Mouse (Mus musculus) liver, postnatal 0 days (tissue): ENCODE measurements around the gene As3mt. TPM values are rescaled to one million over a fixed set of nuclear protein-coding genes. Genes with fewer than 3 reads are reported as not detected.

Source experiments
- ATAC-seq: fragments of 200-750 bp; cut with Nextera tagmentation; 2 replicates; pipeline ENCODE4 v1.8.0; 2017; ENCODE audit warnings: mild to moderate bottlenecking, moderate library complexity
- DNase-seq: peaks from one replicate; pipeline ENCODE4 v3.0.0-alpha.2; 2016
- H3K27ac ChIP-seq: fragments of 300-500 bp; sonication (generic); 2 replicates; pipeline ENCODE4 v1.5.1; 2014; ENCODE audit warnings: antibody characterized with exemption, moderate library complexity, mild to moderate bottlenecking, low read depth
- H3K27me3 ChIP-seq: fragments of 300-500 bp; sonication (generic); 2 replicates; pipeline ENCODE4 v1.6.1; 2014; ENCODE audit warnings: low read length, control low read depth, mixed read lengths; ENCODE audit not compliant: insufficient read depth
- H3K36me3 ChIP-seq: fragments of 300-500 bp; sonication (generic); replicated peaks from 2 replicates; pipeline ENCODE4 v1.6.1; 2014; ENCODE audit warnings: mild to moderate bottlenecking, control low read depth, low read length, moderate library complexity, mixed read lengths; ENCODE audit not compliant: insufficient read depth
- H3K4me1 ChIP-seq: fragments of 300-500 bp; sonication (generic); 2 replicates; pipeline ENCODE4 v1.6.1; 2014; ENCODE audit warnings: antibody characterized with exemption, mild to moderate bottlenecking, control low read depth; ENCODE audit not compliant: insufficient read depth
- H3K4me2 ChIP-seq: fragments of 300-500 bp; sonication (generic); 2 replicates; pipeline ENCODE4 v1.6.1; 2014; ENCODE audit warnings: low read depth, mild to moderate bottlenecking, low read length, moderate library complexity, mixed read lengths
- H3K4me3 ChIP-seq: fragments of 300-500 bp; sonication (generic); 2 replicates; pipeline ENCODE4 v1.5.1; 2014; ENCODE audit warnings: low read depth, low read length
- H3K9ac ChIP-seq: fragments of 300-500 bp; sonication (generic); replicated peaks from 2 replicates; pipeline ENCODE4 v1.6.1; 2014; ENCODE audit warnings: mild to moderate bottlenecking, moderate library complexity
- H3K9me3 ChIP-seq: fragments of 300-500 bp; sonication (generic); 2 replicates; pipeline ENCODE4 v1.6.1; 2016; ENCODE audit warnings: mild to moderate bottlenecking, control low read depth, low read length, mixed read lengths
- CTCF ChIP-seq: sonication (generic); IDR thresholded peaks from 2 replicates; pipeline ENCODE4 v1.5.1; 2016; ENCODE audit warnings: antibody characterized with exemption, low read depth
- EP300 ChIP-seq: IDR thresholded peaks from 2 replicates; pipeline ENCODE4 v1.6.1; 2016; ENCODE audit warnings: antibody characterized with exemption, low read depth, mild to moderate bottlenecking
- WGBS: fragments of 180-500 bp; shearing (Covaris S2); extraction: QIAGEN DNeasy Blood & Tissue Kit; methylation state at CpG from one replicate; pipeline ENCODE4 v1.1.7; 2014; ENCODE audit not compliant: insufficient replicate concordance; 5-methylcytosine and 5-hydroxymethylcytosine counted together
- polyA plus RNA-seq: library from polyadenylated mRNA; unstranded; fragments of >200 nt; fragmentation: Nextera tagmentation; extraction: Ambion mirVana; gene quantifications from 2 replicates; pipeline ENCODE4 v1.2.1, GENCODE M21; 2015

The As3mt gene
- polyA plus RNA-seq, 1 experiment from 2014 or later, result 28.4 TPM

GRCm38 (mm10) chr19:46763932-46764762 lies 56.9 kb downstream of the As3mt start:
- Histone ChIP-seq H3K4me1 (peaks cover 16% of the 10 kb centered on the region), H3K36me3 (no peaks in the 10 kb centered on the region), H3K27me3 (peaks cover 6% of the 10 kb centered on the region; the same call in 1 of the 2 replicates), H3K9me3 (no peaks in the 10 kb centered on the region), H3K4me3 (peak overlapping the region; percentile 99), H3K9ac (no peak overlapping the region), H3K4me2 (peak overlapping the region; percentile 99), H3K27ac (no peak overlapping the region)
- no peak for ATAC-seq
- WGBS, result 74% methylated on average over 12 of the region's 12 CpGs
- DNase-seq, result no peak
- no peak for TF ChIP-seq EP300
- no peak for TF ChIP-seq CTCF

- DNase-seq (no peak), ATAC-seq (no peak)
- TF ChIP-seq CTCF (no peak), EP300 (no peak)
- no peaks in the 10 kb centered on the region for H3K36me3 ChIP-seq
- H3K27ac ChIP-seq, result no peak overlapping the region
- H3K4me2 ChIP-seq, result peak overlapping the region; percentile 99
- H3K4me3 ChIP-seq, result peak overlapping the region; percentile 24; the same call in 1 of the 2 replicates
- H3K4me1 ChIP-seq, result peaks cover 16% of the 10 kb centered on the region
- WGBS, result 75% methylated on average over 9 of the region's 9 CpGs
- H3K9ac ChIP-seq, result no peak overlapping the region
- H3K27me3 ChIP-seq, result peaks cover 6% of the 10 kb centered on the region; the same call in 1 of the 2 replicates
- H3K9me3 ChIP-seq, result no peaks in the 10 kb centered on the region
Measured at GRCm38 (mm10) chr19:46764763-46765117, 57.5 kb downstream of the As3mt start.

DNA sequence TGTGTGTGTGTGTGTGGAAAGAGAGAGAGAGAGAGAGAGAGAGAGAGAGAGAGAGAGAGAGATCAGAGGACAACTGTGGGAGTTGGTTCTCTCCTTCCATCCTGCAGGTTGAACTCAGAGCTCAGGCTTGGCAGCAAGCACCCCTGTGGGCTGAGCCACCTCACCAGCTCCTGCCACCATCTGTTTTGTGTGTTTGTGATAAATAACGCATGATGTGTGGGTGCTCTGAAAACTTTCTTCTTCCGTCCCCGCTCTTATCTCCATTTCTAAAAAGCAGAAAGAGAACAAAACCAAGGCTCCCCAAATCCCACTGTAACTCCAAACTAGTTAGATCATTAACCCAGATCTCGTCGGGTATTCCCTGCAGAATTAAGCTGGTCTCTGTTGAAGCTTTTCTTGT lies 58.9 kb downstream of the As3mt start:
- Histone ChIP-seq H3K4me3 (no peak overlapping the region), H3K9me3 (no peaks in the 10 kb centered on the region), H3K9ac (no peak overlapping the region), H3K27ac (no peak overlapping the region), H3K4me1 (peaks cover 16% of the 10 kb centered on the region), H3K4me2 (peak overlapping the region; percentile 43), H3K27me3 (peaks cover 6% of the 10 kb centered on the region; the same call in 1 of the 2 replicates), H3K36me3 (no peaks in the 10 kb centered on the region)
- no peak for DNase-seq
- peak; percentile 23; the same call in 1 of the 2 replicates for TF ChIP-seq EP300
- TF ChIP-seq CTCF, result no peak
- no peak for ATAC-seq
- 52% methylated on average over 5 of the region's 5 CpGs for WGBS

DNA sequence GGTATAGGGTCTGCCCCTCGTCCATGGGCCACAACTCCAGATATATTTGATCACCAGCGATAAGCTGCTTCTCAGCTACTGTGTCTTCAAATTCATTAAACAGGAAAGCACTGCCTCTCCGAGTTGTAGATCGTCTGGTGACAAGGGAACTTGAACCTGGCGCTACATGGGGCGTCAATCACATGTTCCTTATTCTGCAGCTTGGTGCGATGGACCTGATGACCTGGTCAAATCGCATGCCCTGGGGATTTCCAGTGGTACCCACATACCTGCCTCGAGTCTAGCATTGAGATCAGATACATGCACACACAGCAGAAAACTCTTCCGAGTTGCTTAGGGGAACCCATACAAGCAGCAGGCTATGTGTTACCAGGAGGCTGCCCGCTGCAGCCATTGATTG lies 62.5 kb downstream of the As3mt start:
- H3K9me3 ChIP-seq, result no peaks in the 10 kb centered on the region
- no peak overlapping the region for H3K27ac ChIP-seq
- no peaks in the 10 kb centered on the region for H3K27me3 ChIP-seq
- H3K4me2 ChIP-seq, result no peak overlapping the region
- no peak for TF ChIP-seq EP300
- TF ChIP-seq CTCF, result no peak
- peaks cover 2% of the 10 kb centered on the region for H3K4me1 ChIP-seq
- DNase-seq (no peak), ATAC-seq (no peak)
- no peak overlapping the region for H3K4me3 ChIP-seq
- 83% methylated on average over 11 of the region's 11 CpGs for WGBS
- no peaks in the 10 kb centered on the region for H3K36me3 ChIP-seq
- H3K9ac ChIP-seq, result no peak overlapping the region

- ATAC-seq (no peak), DNase-seq (no peak)
- no peak overlapping the region for H3K4me3 ChIP-seq
- H3K27ac ChIP-seq, result no peak overlapping the region
- 86% methylated on average over 6 of the region's 6 CpGs for WGBS
- H3K9ac ChIP-seq, result no peak overlapping the region
- H3K4me1 ChIP-seq, result peaks cover 2% of the 10 kb centered on the region; the same call in 1 of the 2 replicates
- H3K9me3 ChIP-seq, result no peaks in the 10 kb centered on the region
- no peak overlapping the region for H3K4me2 ChIP-seq
- no peaks in the 10 kb centered on the region for H3K36me3 ChIP-seq
- H3K27me3 ChIP-seq, result no peaks in the 10 kb centered on the region
- TF ChIP-seq CTCF (no peak), EP300 (no peak)
Measured at GRCm38 (mm10) chr19:46771801-46772200, 64.5 kb downstream of the As3mt start.

GRCm38 (mm10) chr19:46776391-46776790 lies 69.1 kb downstream of the As3mt start:
- no peak overlapping the region for H3K4me3 ChIP-seq
- WGBS, result 65% methylated on average over 5 of the region's 5 CpGs
- H3K4me2 ChIP-seq, result no peak overlapping the region
- H3K27me3 ChIP-seq, result no peaks in the 10 kb centered on the region
- DNase-seq, result no peak
- H3K4me1 ChIP-seq, result no peaks in the 10 kb centered on the region
- no peak overlapping the region for H3K9ac ChIP-seq
- TF ChIP-seq EP300 (no peak), CTCF (no peak)
- ATAC-seq, result no peak
- H3K27ac ChIP-seq, result no peak overlapping the region
- H3K36me3 ChIP-seq, result no peaks in the 10 kb centered on the region
- H3K9me3 ChIP-seq, result no peaks in the 10 kb centered on the region
